8 mouse cellular contexts compared by ENCODE assay signal in genomic region chrX:42068875-42069257, GRCm38 (mm10). TPM values are rescaled to one million over a fixed set of nuclear protein-coding genes. Genes with fewer than 3 reads are reported as not detected.
DNase-seq lines count a peak whose midpoint lies in the region; ATAC-seq and TF ChIP-seq lines count a peak whose summit lies in the region.

No protein-coding gene starts in this region.

- peak overlapping the region; percentile 57 for H3K4me3 ChIP-seq in embryonic facial prominence, embryonic 10.5 days
- H3K4me3 ChIP-seq in hindbrain, embryonic 13.5 days = peak overlapping the region; percentile 45
- H3K4me3 ChIP-seq in lung, embryonic 15.5 days = peak overlapping the region; percentile 43
- peak overlapping the region; percentile 65 for H3K4me3 ChIP-seq in small intestine, adult 2 months (ENCODE audit: low read depth, low read length)

- DNase-seq in spleen, postnatal 10 days (ENCODE audit: low spot score in 2 of 2) = peak; percentile 20 to 25
- no peak for DNase-seq in spleen, postnatal 4 days (ENCODE audit: low spot score in 2 of 2)
- no peak for DNase-seq in embryonic facial prominence, embryonic 10.5 days (ENCODE audit: low spot score)
- DNase-seq in cerebellum, postnatal 25 days = no peak
- DNase-seq in gastrocnemius, adult 8-10 months (ENCODE audit: low spot score in 2 of 2) = no peak

- H3K4me1 ChIP-seq in embryonic facial prominence, embryonic 10.5 days = no peaks in the 10 kb centered on the region
- H3K4me1 ChIP-seq in hindbrain, embryonic 13.5 days (replicated peaks) = peaks cover 7% of the 10 kb centered on the region
- H3K4me1 ChIP-seq in lung, embryonic 15.5 days = peaks cover 7% of the 10 kb centered on the region
- peaks cover 2% of the 10 kb centered on the region; the same call in 1 of the 2 replicates for H3K4me1 ChIP-seq in small intestine, adult 2 months (ENCODE audit: control insufficient read depth, insufficient read depth, insufficient read length, low read length)

- no peaks in the 10 kb centered on the region for H3K27me3 ChIP-seq in embryonic facial prominence, embryonic 10.5 days (replicated peaks; ENCODE audit: low read depth, poor library complexity, severe bottlenecking)
- no peaks in the 10 kb centered on the region for H3K27me3 ChIP-seq in hindbrain, embryonic 13.5 days
- H3K27me3 ChIP-seq in lung, embryonic 15.5 days = no peaks in the 10 kb centered on the region
- H3K27me3 ChIP-seq in small intestine, adult 2 months (ENCODE audit: control insufficient read depth, insufficient read depth, low read length) = no peaks in the 10 kb centered on the region

- WGBS in embryonic facial prominence, embryonic 10.5 days = 21% methylated on average over 3 of the region's 3 CpGs
- WGBS in hindbrain, embryonic 13.5 days = 16% methylated on average over 3 of the region's 3 CpGs
- 23% methylated on average over 3 of the region's 3 CpGs for WGBS in lung, embryonic 15.5 days
- WGBS in small intestine, adult 2 months = 13% methylated on average over 3 of the region's 3 CpGs

- TF ChIP-seq CTCF in small intestine, adult 2 months (IDR thresholded peaks at IDR 0.05; ENCODE audit: extremely low read depth, insufficient read length, insufficient replicate concordance, low read depth, low read length) = no peak

- peak overlapping the region; percentile 49 for H3K4me2 ChIP-seq in hindbrain, embryonic 13.5 days
- peak overlapping the region; percentile 47 for H3K4me2 ChIP-seq in lung, embryonic 15.5 days

- TF ChIP-seq POLR2A in small intestine, adult 2 months (IDR thresholded peaks at IDR 0.05; ENCODE audit: low read depth, low read length) = no peak

- peak overlapping the region; percentile 56 for H3K9ac ChIP-seq in hindbrain, embryonic 13.5 days
- peak overlapping the region; percentile 49 for H3K9ac ChIP-seq in lung, embryonic 15.5 days

- peak overlapping the region; percentile 92 for H3K27ac ChIP-seq in embryonic facial prominence, embryonic 10.5 days (replicated peaks)
- peak overlapping the region; percentile 86 for H3K27ac ChIP-seq in hindbrain, embryonic 13.5 days
- peak overlapping the region; percentile 96 for H3K27ac ChIP-seq in lung, embryonic 15.5 days
- peak overlapping the region; percentile 84 for H3K27ac ChIP-seq in small intestine, adult 2 months (ENCODE audit: insufficient read depth, low read depth, low read length)

- H3K9me3 ChIP-seq in embryonic facial prominence, embryonic 10.5 days = no peaks in the 10 kb centered on the region
- no peaks in the 10 kb centered on the region for H3K9me3 ChIP-seq in hindbrain, embryonic 13.5 days
- H3K9me3 ChIP-seq in lung, embryonic 15.5 days = no peaks in the 10 kb centered on the region

- ATAC-seq in hindbrain, embryonic 13.5 days (ENCODE audit: low FRiP score) = peak; percentile 11; the same call in 1 of the 2 replicates
- ATAC-seq in lung, embryonic 15.5 days (ENCODE audit: borderline replicate concordance, extremely low read depth, low FRiP score, low TSS enrichment) = no peak

- H3K36me3 ChIP-seq in embryonic facial prominence, embryonic 10.5 days (replicated peaks) = peaks cover 12% of the 10 kb centered on the region
- H3K36me3 ChIP-seq in hindbrain, embryonic 13.5 days = no peaks in the 10 kb centered on the region
- no peaks in the 10 kb centered on the region for H3K36me3 ChIP-seq in lung, embryonic 15.5 days
- peaks cover 5% of the 10 kb centered on the region; the same call in 1 of the 2 replicates for H3K36me3 ChIP-seq in small intestine, adult 2 months (ENCODE audit: control insufficient read depth, insufficient read depth, low read length)

RNA-seq across cellular contexts. Expression of gene Xiap, which starts 9.4 kb away (rescaled TPM):
- 11.4 and 11.8 TPM in 2 replicates for polyA plus RNA-seq in embryonic facial prominence, embryonic 10.5 days (2016; fragmentation: Nextera tagmentation; extraction: Ambion mirVana)
- 9.8 and 10.9 TPM in 2 replicates for polyA plus RNA-seq in hindbrain, embryonic 13.5 days (2015; fragmentation: Nextera tagmentation; extraction: Ambion mirVana)
- 14.8 and 16.5 TPM in 2 replicates for polyA plus RNA-seq in lung, embryonic 15.5 days (2015; fragmentation: Nextera tagmentation; extraction: Ambion mirVana)
- 2.3 and 9.3 TPM in 2 replicates for polyA plus RNA-seq in small intestine, adult 2 months (2012; rRNA removed)
- 10 to 100 TPM; 12.6 to 16.2 (median 15.6) TPM for total RNA-seq in gastrocnemius, adult 8-10 months (2022)

Comparison
In these comparisons a context has a peak if more than half of its experiments do, and no peak if none do; other contexts are left out.
1. DNase-seq: peak in spleen, postnatal 10 days (2 of 2); none in spleen, postnatal 4 days (0 of 2), embryonic facial prominence, embryonic 10.5 days (single experiment), cerebellum, postnatal 25 days (0 of 2) and gastrocnemius, adult 8-10 months (0 of 2).
2. Peak in every context shown above with its lines, with median percentiles within 50 percentile points of each other: H3K27ac ChIP-seq and H3K4me3 ChIP-seq.